Mouse (Mus musculus): ENCODE data around the gene Mmaa.
A peak's percentile ranks its signal among the peaks of the same experiment; 100 is the strongest.

Mmaa gene

DNA sequence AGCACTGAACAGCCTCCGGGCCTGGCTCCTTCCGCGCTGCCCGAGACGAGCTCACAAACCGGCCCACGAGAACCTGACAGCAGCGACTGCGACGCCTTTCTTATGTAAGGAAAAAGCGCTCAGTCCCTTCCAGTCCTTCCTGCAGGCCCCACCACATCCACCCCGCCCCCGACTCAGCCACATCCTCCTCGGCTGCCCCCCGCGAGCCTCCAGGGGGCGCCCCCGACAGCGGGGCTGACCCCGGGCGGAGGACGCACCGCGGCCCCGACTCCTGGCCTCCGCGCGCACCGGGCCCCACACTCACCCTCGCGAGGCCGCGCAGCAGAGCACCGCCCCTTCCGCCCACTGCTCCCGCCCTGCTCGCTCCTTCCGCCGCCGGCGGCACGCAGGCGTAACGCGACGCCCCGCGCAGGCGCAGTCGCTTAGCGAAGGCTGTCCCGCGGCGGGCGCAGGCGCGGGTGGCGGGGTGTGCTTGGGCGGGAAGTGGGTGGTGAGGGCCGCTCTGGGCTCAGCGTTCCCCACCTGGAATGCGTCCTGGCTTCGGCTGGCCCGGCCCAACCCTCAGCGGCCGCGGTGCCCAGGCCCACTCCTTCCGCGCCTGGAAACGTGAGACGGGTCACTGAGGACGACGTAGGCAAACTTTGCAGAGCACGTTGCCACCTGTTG lies at the start of gene Mmaa:
Mmaa (minus strand) TSS at position 328 of the 666 bp plus-strand sequence.
- peak; percentile 99 for DNase-seq (ENCODE audit: low read depth, low spot score)

DNA sequence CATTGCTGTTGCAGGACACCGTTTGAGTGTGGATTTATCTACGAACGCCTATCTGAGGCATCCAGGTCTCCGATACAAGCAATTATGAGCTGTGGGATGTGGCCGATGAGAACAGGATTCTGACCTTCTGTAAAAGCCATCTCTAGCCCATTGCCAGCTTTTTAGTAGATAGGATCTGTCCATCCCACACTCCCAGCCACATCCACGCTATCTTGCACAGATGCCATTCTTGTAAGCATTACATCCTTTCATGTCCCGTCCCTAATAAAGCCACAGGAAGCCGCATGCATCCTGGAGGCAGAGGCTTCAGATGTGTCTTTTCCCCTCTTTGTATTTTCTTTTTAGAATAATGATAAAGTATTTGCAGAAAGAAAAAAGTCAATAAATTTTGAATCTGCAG lies 46.5 kb upstream of the Mmaa start:
- no peak for DNase-seq (ENCODE audit: low read depth, low spot score)

DNA sequence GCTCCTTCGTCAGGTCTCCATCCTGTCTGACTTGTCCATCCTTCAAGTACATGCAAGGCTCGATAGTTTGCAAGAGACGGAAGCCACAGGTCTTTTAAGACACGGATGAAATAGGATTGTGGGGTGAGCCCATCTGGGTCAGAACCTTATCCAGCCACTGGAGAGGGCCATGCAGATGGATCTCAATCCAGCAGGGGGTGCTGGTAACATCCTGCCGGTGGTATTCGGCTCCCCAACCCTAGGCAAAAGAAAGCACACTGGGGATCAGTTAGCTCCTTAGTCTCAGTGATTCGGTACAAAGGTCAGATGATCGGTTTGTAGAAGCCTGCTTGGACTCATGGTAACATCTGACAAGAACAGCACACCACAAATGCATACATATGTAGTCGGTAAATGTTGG lies 44.8 kb upstream of the Mmaa start:
- DNase-seq (ENCODE audit: low read depth, low spot score), result peak; percentile 42

DNA sequence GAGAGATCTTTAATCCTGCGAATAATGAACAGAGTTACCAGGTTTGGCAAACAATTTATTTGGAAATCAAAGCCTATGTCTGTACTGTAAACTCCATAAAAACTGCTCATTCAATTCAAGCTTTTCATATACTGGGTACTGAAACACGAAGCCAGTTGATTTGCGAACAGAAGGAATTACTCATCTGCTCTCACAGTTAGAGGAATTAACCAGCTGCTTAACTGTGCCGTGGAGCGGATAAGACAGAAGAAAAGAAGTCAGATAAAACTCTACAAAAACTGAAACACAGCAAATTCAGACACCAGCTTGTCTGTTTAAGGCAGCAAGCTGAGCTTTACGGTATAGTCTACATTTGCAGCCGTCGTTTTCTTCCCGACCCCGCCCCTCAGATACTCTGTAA lies 43.9 kb upstream of the Mmaa start:
- no peak for DNase-seq (ENCODE audit: low read depth, low spot score)

DNA sequence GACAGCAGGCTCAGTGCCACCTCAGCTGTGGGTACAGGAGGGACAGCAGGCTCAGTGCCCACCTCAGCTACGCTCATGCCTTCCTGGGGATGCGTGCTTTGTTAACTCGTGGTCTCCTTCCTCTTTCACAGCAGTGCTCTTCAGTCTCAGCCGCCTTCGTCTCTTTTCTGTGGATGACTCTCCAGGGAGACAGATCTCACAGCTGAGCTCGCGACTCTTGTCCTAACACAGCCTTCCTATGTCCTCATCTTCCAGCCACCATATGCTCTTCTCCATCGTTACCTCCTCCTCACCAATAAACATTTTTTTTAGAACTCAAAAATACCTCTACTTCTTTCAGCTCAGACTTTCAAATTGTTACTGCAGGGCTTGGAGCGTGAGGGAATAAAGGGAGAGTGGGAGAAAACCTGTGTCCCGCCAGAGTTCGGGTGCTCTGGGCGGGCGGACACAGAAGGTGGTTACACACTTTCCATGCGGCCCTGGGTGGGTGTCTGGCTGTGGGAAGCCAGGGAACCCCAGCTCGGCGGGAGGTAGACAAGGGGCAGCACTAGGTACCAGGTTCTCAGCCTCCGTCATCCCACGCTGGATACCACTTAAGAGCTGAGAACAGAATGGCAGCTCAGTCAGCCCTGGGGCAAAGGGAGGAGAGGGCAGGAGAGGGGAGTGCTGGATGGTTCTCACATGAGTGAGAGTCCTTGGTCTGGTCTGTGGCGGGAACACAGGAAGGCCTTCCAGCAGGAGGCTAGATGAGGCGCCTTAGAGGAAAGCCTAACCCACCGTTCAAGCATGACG lies 37.6 kb upstream of the Mmaa start:
- peak; percentile 48 for DNase-seq (ENCODE audit: low read depth, low spot score)

DNA sequence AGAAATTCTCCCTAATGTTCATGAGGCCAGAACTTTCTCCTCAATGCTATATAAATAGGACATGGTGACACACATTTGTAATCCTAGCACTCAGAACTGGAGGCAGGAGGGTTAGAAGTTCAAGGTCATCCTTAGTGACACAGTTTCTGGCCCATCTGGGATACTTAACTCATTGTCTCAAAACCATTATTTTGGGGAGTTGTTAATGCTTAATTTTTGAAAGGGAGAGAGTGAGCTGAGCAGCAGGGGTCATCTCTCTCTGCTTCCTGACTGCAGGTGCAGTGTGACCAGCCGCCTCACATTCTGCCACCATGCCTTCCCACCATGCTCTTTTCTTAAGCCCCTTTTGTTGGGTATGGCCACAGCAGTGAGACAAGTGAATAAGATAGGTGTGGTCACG lies 36.8 kb upstream of the Mmaa start:
- DNase-seq (ENCODE audit: low read depth, low spot score), result peak; percentile 69

DNA sequence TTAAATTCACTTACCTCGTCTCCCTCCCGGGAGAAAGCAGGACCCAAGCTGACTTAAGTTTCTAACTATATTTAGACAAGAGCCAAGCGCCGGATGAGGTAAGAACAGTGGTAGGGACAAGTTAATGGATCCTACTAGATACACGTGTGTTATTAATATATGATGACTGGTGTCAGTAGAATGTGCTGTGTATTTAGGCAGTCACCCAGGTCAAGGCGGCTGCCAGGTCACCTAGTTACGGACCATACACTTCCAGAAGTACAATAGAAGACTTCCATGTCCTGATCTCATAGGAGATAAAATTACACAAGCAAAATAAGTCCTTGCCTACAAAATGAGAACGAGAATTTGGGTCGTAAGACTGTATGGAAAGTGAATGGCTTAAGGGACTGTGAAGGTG lies 36.3 kb upstream of the Mmaa start:
- DNase-seq (ENCODE audit: low read depth, low spot score), result no peak

DNA sequence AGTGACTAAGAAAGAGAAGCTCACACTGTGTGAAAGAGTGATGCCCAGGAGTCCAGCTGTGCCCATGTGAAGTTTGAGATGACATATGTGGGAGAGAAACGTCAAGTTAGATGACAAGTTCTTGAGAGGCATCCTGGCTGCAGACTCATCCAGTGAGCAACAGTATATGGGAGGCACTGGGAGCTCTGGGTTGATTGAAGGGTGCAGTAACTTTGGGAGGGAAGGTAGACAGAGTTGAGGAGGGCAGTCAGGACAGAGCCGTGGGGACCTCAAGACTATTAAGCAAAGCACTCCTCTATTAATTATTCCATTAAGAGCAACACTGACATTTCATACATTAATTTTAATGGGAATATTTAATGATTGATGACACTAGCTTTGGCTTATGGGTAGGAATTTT lies 35.0 kb upstream of the Mmaa start:
- no peak for DNase-seq (ENCODE audit: low read depth, low spot score)

DNA sequence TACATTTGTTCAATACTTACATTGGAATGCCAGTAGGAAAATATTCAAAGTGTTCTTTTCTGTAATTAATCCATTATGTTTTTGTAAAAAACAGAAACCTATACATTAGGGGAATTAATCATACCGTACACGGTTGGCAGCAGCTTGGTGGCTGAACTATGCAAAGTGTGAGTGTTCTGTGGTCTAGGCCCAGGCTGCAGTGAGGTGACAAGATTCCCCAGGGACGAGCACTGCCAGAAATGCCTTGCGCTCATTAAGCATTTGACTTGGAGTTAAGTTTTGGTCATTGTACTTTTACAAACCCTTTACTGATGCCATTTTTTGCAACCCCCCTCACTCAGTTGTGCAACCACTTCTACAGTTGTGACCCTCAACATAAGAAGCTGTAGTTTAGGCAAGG lies 34.4 kb upstream of the Mmaa start:
- no peak for DNase-seq (ENCODE audit: low read depth, low spot score)

DNA sequence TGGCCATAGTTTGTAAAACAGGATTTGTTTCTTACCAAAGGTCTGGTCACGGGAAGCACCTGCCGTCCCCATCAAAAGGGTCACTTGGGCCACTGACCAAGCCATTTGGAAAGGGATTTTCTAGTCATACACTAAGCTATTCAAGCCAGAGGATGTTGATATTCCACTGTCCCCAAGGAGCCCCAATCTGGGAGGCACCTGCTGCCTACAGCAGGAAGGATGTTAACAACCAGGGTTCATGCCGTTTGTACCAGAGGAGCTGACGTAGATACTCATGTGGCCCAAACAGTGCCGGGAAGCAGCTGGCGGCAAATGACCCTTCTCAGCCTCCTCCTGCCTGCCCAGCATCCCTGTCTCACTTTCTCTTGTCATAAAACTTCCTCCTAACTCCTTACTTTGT lies 30.8 kb upstream of the Mmaa start:
- no peak for DNase-seq (ENCODE audit: low read depth, low spot score)

DNA sequence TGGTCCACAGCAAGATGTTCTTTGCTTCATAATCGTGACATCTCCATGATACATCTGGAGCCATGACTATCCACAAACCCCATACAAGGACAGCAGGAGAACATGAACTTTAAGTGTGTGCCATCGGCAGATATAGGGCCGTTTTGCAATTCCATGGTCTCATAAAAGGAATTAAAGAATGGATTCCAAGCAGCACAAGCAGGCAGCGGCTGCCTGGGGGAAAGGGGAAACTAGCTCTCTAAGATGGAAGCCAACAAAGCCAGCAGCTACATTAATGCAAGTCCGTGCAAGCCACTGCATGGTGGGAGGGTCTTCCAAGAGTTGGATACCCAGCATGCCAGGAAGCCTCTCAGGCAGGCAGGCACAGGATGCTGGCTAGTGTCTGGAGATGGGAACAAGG lies 30.2 kb upstream of the Mmaa start:
- no peak for DNase-seq (ENCODE audit: low read depth, low spot score)

DNA sequence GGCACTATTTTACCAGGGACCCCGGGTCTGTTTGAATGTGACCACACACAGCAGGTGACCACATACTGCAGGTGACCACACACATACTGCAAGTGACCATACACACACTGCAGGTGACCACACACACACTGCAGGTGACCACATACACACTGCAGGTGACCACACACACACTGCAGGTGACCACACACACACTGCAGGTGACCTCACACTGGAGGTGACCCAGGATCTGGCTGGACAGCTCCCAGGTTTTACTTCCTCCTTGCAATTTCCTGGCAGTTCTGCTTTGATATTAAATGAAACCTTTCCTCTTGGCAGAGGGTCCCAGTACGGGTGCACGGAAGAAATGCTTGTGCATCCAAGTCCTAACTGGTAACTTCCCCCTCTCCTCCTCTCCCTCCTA lies 29.3 kb upstream of the Mmaa start:
- no peak for DNase-seq (ENCODE audit: low read depth, low spot score)

DNA sequence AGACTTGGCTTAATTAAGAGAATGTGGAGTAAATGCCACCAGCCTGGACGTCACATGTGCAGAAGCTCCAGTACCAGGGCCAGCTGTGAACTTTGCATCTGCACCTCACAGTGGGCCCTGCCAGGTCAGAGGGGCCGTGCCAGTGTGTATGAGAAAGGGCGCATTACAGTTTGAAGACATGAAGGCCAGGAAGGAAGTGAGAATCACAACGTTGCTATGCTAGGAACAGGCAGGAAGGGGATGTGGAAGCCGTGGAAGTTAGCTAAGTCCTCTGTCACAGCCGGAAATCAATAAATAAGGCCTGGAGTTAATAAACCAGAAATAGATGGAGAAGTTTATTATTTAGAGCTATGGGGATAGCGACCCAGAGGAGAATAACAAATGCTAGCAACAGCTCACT lies 28.4 kb upstream of the Mmaa start:
- DNase-seq (ENCODE audit: low read depth, low spot score), result no peak

DNA sequence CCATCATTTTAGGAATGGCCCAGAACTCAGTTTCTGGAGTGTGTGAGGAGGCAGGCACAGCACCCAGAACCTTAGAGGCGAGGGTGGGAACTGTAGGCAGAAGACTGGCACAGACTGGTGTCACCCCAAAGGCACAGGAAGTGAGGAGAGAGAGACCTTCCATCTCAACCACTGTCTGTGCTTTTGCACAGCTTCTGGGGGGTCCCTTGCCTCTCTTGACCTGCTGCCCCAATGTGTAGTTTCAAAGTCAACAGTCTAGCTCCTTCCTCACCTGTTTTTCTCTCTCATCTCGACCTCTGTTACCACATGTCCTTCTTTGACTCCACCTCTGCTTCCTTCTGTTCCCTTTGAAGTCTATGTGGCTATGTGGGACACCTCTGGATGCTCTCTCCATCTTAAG lies 16.1 kb upstream of the Mmaa start:
- no peak for DNase-seq (ENCODE audit: low read depth, low spot score)

DNA sequence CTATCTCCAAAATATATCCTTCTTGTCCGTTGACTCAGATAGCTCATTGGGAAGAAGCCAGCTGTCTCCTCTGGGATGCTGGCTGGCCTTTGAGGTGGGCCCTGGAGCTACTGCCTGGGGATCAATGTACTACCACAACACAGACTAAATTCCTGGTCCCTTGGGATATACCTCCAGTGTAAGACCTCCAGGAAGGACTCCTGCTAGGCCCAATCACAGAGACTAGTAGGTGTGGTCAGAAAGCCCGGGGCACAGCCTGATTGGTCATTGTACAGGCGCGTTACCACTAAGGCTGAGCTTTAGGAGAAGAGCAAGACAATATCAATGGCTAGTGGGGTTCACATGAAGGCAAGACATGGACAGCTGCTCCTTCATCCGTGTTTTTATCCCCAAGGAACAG lies 11.2 kb upstream of the Mmaa start:
- peak; percentile 57 for DNase-seq (ENCODE audit: low read depth, low spot score)

DNA sequence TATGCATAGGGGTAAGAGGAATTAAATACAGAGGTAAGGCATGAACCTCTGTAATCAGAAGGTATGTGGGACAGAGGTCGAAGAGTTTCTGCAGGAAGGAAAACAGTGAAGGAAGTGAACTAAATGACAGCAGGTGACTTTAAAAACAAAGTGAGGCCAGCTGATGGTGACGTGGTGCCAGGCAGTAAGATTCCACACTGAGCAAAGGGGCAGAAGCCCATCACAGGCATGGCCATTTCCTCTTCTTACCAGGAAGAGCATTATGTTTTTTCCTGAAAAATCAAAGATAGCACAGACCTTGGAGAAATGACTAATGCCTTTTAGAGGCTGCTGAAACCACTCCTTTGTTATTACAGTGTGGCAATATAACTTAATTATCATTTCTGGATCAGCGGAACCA lies 6.8 kb upstream of the Mmaa start:
- no peak for DNase-seq (ENCODE audit: low read depth, low spot score)

DNA sequence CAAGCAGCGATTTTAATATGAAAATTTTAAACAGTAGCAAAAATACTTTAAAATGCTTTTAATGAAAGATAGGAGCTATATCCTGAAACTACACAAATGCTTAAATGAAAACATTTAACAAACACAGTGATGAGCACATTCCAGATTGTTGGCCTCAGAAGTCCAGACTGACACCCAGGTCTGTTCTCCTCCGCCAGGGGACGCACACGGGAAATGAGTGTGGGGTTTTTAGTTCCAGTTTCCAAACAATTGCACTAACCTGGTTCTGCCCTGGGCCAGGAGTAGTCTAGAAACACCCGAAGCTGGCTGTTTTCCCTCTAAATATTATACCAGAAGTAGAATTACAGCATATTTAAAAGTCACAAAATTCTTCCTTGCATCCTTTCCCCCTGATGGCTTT lies 5.0 kb upstream of the Mmaa start:
- peak; percentile 21 for DNase-seq (ENCODE audit: low read depth, low spot score)

DNA sequence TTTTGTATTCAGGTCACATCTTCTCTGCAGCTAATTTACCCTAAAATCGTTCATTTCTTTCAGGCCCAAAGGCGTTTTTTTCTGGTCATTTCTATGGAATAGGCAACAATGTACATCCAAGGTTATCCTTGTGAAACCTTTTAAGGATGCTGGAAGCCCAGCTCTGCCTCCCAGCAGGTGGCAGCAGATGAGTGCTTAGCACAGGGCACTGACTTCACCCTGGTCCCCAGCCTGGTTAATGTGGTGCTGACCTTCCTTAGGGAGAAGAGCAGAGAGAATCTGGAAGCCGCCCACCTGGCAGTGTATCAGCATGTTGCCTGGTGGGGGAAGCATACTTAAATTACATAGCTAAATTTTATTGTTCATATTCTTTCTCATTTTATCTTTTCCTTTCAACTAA lies 3.0 kb upstream of the Mmaa start:
- peak; percentile 71 for DNase-seq (ENCODE audit: low read depth, low spot score)

DNA sequence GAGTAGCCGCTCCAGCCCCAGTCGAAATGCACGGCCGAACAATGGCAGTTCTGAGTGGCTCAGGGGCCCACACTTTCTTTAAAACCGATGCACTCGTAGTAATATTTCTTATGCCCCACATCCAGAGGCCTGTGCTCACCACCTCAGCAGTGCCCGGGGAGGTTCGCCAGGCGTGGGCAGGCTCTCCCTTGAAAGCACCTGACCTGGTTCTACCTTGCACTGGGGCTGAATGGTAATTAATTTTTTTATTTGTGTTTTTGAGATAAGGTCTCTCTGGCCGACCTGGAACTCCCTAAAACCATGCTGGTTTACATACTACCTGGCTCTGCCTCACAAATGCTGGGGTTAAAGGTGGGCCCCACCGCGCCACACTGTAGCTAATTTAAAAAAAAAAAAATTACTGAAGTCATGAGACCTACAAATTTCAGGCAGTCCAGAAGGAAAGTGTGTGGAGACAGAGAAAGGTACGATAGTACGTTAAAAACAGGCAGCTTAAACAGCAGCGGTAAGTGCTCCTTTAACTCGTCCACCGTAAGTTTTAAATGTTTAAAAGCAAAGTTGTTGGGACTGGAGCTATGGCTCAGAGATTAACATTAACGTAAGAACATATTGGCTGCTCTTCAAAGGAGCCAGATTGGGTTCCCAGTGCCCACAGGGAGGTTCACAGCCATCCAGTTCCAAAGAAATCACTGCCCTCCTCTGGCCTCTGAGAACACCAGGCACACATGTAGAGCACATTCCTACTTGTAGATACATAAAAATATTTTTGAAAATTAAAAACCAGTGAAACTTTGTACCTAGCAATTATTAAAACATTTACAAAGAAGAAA lies 754 bp upstream of the Mmaa start:
- peak; percentile 9 for DNase-seq (ENCODE audit: low read depth, low spot score)

DNA sequence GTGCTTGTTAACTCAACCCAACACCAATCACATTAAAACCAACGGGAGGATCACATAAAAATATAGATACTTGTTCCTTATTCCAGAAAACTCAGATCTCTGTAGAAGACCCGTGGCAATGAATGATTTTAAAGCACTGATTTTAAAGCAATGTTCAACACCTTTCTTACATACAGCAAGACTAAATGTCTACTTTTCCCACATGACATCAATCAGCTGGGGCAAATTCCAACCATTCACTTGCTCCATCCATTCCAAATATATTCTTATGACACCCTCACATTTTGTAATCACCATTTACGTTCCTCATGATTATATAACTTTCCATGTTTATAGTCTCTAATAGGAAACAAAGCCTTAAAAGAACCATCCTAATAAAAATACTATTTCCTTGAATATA lies 896 bp downstream of the Mmaa start:
- no peak for DNase-seq (ENCODE audit: low read depth, low spot score)

DNA sequence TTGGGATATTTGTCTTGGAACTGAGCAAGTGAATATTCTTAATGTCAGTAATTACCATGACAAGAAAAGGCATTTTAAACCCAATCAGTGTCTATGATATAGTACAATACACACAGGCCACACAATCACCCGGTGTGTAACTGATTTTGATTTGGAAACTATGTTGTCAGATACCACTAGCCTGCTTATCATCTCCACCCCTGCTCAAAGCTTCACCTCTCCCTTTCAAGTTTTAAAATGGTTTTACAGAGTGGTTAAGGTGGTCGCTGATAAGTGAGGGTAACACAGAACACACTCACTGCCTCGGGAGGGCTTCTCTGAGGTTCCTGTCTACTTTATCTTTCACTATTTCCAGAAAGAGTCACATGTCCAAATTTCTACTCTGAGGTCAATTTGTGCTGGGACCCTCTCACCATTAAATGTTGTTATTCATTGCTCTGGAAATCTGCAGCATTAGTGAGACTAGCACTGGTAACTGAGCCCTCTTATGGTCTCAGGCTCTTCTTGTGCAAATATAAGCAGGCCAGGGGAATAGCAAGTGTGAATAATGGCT lies 1.9 kb downstream of the Mmaa start:
- no peak for DNase-seq (ENCODE audit: low read depth, low spot score)

DNA sequence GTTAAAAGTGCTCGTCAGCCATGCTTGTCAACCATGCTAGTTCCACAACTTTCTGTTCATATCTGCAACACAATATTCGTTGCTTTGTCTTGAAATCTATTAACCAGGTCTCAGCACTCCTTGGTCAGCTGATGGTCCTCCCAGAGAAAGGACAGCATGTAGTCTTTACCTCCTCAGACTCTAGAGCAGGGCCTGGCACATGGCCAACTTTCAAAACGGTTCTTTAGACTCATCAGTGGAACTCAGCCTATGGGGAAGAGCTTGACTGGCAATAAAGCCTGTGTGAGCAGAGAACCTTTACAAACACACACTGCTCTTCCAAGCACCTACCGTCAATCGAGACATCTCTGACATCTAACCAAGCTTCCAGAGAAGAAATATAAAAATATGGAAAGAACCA lies 5.1 kb downstream of the Mmaa start:
- DNase-seq (ENCODE audit: low read depth, low spot score), result no peak
